Mouse (Mus musculus) MEL (cell line): ENCODE data around the gene Scaf4.

Experiments used
- BHLHE40 ChIP-seq: IDR thresholded peaks from 2 replicates; pipeline ENCODE4 v1.6.1; 2012; ENCODE audit warnings: low read depth, mild to moderate bottlenecking, inconsistent platforms, low read length, improper control_type of control experiment, borderline replicate concordance
- CTCF ChIP-seq, 3 experiments: IDR thresholded peaks in 2 of 3; conservative IDR thresholded peaks in 1 of 3; 2 replicates each; pipeline ENCODE4 v1.5.1; 2011 to 2012; ENCODE audit warnings: low read length in 3 of 3, low read depth in 2 of 3, mild to moderate bottlenecking in 2 of 3, improper control_type of control experiment in 1 of 3, inconsistent platforms in 1 of 3, mixed read lengths in 1 of 3, moderate library complexity in 1 of 3; ENCODE audit not compliant: control insufficient read depth in 1 of 3, insufficient read depth in 1 of 3, poor library complexity in 1 of 3, severe bottlenecking in 1 of 3
- E2F4 ChIP-seq: IDR thresholded peaks from 2 replicates; pipeline ENCODE4 v1.6.1; 2011; ENCODE audit warnings: low read depth, low read length, improper control_type of control experiment, borderline replicate concordance
- EP300 ChIP-seq, 2 experiments: IDR thresholded peaks; 2 replicates each; pipeline ENCODE4 v1.6.1; 2011; ENCODE audit warnings: improper control_type of control experiment in 2 of 2, low read length in 2 of 2, low read depth in 1 of 2, mild to moderate bottlenecking in 1 of 2
- HCFC1 ChIP-seq: IDR thresholded peaks from 2 replicates; pipeline ENCODE4 v1.6.1; 2012; ENCODE audit warnings: low read depth, mild to moderate bottlenecking, inconsistent platforms, low read length, improper control_type of control experiment, moderate library complexity
- NELFE ChIP-seq: IDR thresholded peaks from 2 replicates; pipeline ENCODE4 v1.6.1; 2011; ENCODE audit warnings: low read depth, low read length, improper control_type of control experiment
- POLR2A ChIP-seq, 2 experiments: IDR thresholded peaks; 2 replicates each; pipeline ENCODE4 v1.6.1; 2011 to 2012; ENCODE audit warnings: low read length in 2 of 2, mild to moderate bottlenecking in 2 of 2, control low read depth in 1 of 2, improper control_type of control experiment in 1 of 2, low read depth in 1 of 2, moderate library complexity in 1 of 2; ENCODE audit not compliant: control insufficient read depth in 1 of 2, insufficient read depth in 1 of 2, poor library complexity in 1 of 2
- USF1 ChIP-seq: IDR thresholded peaks from 2 replicates; pipeline ENCODE4 v1.6.1; 2014; ENCODE audit warnings: low read depth, mild to moderate bottlenecking, inconsistent platforms, low read length, improper control_type of control experiment, moderate library complexity
- ZMIZ1 ChIP-seq: IDR thresholded peaks from 2 replicates; pipeline ENCODE4 v1.6.1; 2012; ENCODE audit warnings: low read depth, mild to moderate bottlenecking, inconsistent platforms, low read length, improper control_type of control experiment, moderate library complexity

GRCm38 (mm10) chr16:90290962-90291361 is 6.7 kb upstream of the Scaf4 start:
- TF ChIP-seq CTCF (IDR thresholded peaks at IDR 0.05 in 2 of 3, conservative IDR thresholded peaks at IDR 0.05 in 1 of 3; ENCODE audit: control insufficient read depth in 1 of 3, insufficient read depth in 1 of 3, low read depth in 2 of 3, low read length in 3 of 3, poor library complexity in 1 of 3, severe bottlenecking in 1 of 3) (no peak), NELFE (no peak), HCFC1 (no peak), ZMIZ1 (no peak), POLR2A (IDR thresholded peaks at IDR 0.05; ENCODE audit: control insufficient read depth in 1 of 2, insufficient read depth in 1 of 2, low read depth in 1 of 2, low read length in 2 of 2, poor library complexity in 1 of 2) (no peak), EP300 (IDR thresholded peaks at IDR 0.05; ENCODE audit: low read depth in 1 of 2, low read length in 2 of 2) (no peak), E2F4 (no peak), USF1 (no peak), BHLHE40 (no peak)
